In genomic region chr3:32492097-32493090, GRCm38 (mm10) we compare ENCODE assay signal across 23 mouse cellular contexts. TPM values are rescaled to one million over a fixed set of nuclear protein-coding genes. Genes with fewer than 3 reads are reported as not detected.
A peak's percentile ranks its signal among the peaks of the same experiment; 100 is the strongest.
DNase-seq lines count a peak whose midpoint lies in the region; ATAC-seq and TF ChIP-seq lines count a peak whose summit lies in the region.
"Had no signal": no experiment of that assay in that cellular context is flagged by ENCODE, and none has a peak within 500 bp of the region (broad histone marks: within the 10 kb centered on the region; RNA-seq: fewer than 3 reads in every experiment).

Kcnmb3 (minus strand) TSS chr3:32492231.

- ATAC-seq in kidney, embryonic 15.5 days (replicated peaks; ENCODE audit: low FRiP score): no peak
- ATAC-seq: forebrain, embryonic 14.5 days had no signal

- no peaks in the 10 kb centered on the region for H3K4me1 ChIP-seq in kidney, embryonic 15.5 days
- H3K4me1 ChIP-seq in spleen, adult 2 months (ENCODE audit: control insufficient read depth, insufficient read depth, insufficient read length): peaks cover 34% of the 10 kb centered on the region; the same call in 1 of the 2 replicates
- H3K4me1 ChIP-seq in bone marrow, adult 2 months (ENCODE audit: control insufficient read depth, insufficient read depth, low read length): no peaks in the 10 kb centered on the region; the same call in 1 of the 2 replicates

- H3K9me3 ChIP-seq in kidney, embryonic 15.5 days (replicated peaks): no peaks in the 10 kb centered on the region
- H3K9me3 ChIP-seq: forebrain, embryonic 10.5 days; G1E; heart, embryonic 15.5 days; hindbrain, embryonic 10.5 days had no signal

- peak; percentile 58 for DNase-seq in heart, adult 11 months
- no peak for DNase-seq in heart, adult 8-10 months (ENCODE audit: low spot score)
- peak; percentile 73 for DNase-seq in kidney, adult 9 months
- DNase-seq in spleen, adult 2 months (ENCODE audit: low read depth in 1 of 2, low spot score in 2 of 2): peak in 1 of 2 experiments; percentile 21
- DNase-seq in spleen, adult 18-20 months: no peak
- no peak for DNase-seq in retina, embryonic 14.5 days (ENCODE audit: low spot score)
- DNase-seq: adrenal gland, postnatal 10 days; cerebellum, adult 18-20 months; cerebellum, adult 9-11 months; cerebellum, postnatal 36 days; gastrocnemius, adult 2 months; gastrocnemius, postnatal 25 days had no signal

- TF ChIP-seq CTCF in spleen, adult 2 months (IDR thresholded peaks at IDR 0.05; ENCODE audit: extremely low read depth, insufficient read depth, insufficient read length, insufficient replicate concordance): no peak
- TF ChIP-seq CTCF in bone marrow, adult 2 months (IDR thresholded peaks at IDR 0.05; ENCODE audit: control insufficient read depth, insufficient read depth, low read length): no peak

- no peak within 1 kb of the TSS for H3K4me2 ChIP-seq in kidney, embryonic 15.5 days
- H3K4me2 ChIP-seq: heart, embryonic 11.5 days; heart, embryonic 15.5 days; hindbrain, embryonic 14.5 days had no signal

- no peak within 1 kb of the TSS for H3K4me3 ChIP-seq in kidney, embryonic 15.5 days (replicated peaks)
- peak within 1 kb of the TSS; percentile 9; the same call in 1 of the 2 replicates for H3K4me3 ChIP-seq in spleen, adult 2 months (ENCODE audit: extremely low read depth, insufficient read depth, insufficient read length)
- H3K4me3 ChIP-seq in bone marrow, adult 2 months (replicated peaks; ENCODE audit: control insufficient read depth, low read depth, low read length): no peak within 1 kb of the TSS
- H3K4me3 ChIP-seq: erythroblast, embryonic 14.5 days; forebrain, embryonic 10.5 days; gastrocnemius, adult 2 months; heart, embryonic 15.5 days; hindbrain, embryonic 10.5 days had no signal

- no peak for TF ChIP-seq POLR2A in spleen, adult 2 months (IDR thresholded peaks at IDR 0.05; ENCODE audit: low read depth, low read length)
- TF ChIP-seq POLR2A in bone marrow, adult 2 months (IDR thresholded peaks at IDR 0.05; ENCODE audit: borderline replicate concordance, control insufficient read depth, low read depth, low read length): no peak

- H3K9ac ChIP-seq in kidney, embryonic 15.5 days: no peak within 1 kb of the TSS
- H3K9ac ChIP-seq: heart, embryonic 15.5 days; hindbrain, embryonic 14.5 days had no signal

- 80% methylated on average over 11 of the region's 11 CpGs for WGBS in kidney, embryonic 15.5 days
- WGBS in spleen, adult 2 months: 69% methylated on average over 11 of the region's 11 CpGs
- WGBS in bone marrow, adult 2 months: 73% methylated on average over 11 of the region's 11 CpGs

- no peaks in the 10 kb centered on the region for H3K36me3 ChIP-seq in kidney, embryonic 15.5 days
- H3K36me3 ChIP-seq in spleen, adult 2 months (ENCODE audit: control insufficient read depth, insufficient read depth, low read length): no peaks in the 10 kb centered on the region
- H3K36me3 ChIP-seq: forebrain, embryonic 10.5 days; G1E; heart, embryonic 15.5 days; hindbrain, embryonic 10.5 days had no signal

- no peaks in the 10 kb centered on the region for H3K27me3 ChIP-seq in kidney, embryonic 15.5 days
- H3K27me3 ChIP-seq in spleen, adult 2 months (ENCODE audit: control insufficient read depth, insufficient read depth, low read length): no peaks in the 10 kb centered on the region
- H3K27me3 ChIP-seq: heart, embryonic 15.5 days had no signal

- no peak within 1 kb of the TSS for H3K27ac ChIP-seq in kidney, embryonic 15.5 days
- peak within 1 kb of the TSS; percentile 87 for H3K27ac ChIP-seq in spleen, adult 2 months (ENCODE audit: insufficient read depth, low read length)
- peak within 1 kb of the TSS; percentile 41; the same call in 1 of the 2 replicates for H3K27ac ChIP-seq in bone marrow, adult 2 months (ENCODE audit: control insufficient read depth, insufficient read depth, low read depth, low read length, poor library complexity)
- H3K27ac ChIP-seq: forebrain, embryonic 10.5 days; gastrocnemius, adult 2 months; heart, embryonic 15.5 days; hindbrain, embryonic 10.5 days; hindbrain, embryonic 14.5 days had no signal

RNA-seq across cellular contexts. Expression of gene Kcnmb3, which starts in this region (rescaled TPM):
- not detected for total RNA-seq in heart, adult 8-10 months (2022)
- 0.13 TPM in 1 of 2 replicates, not detected in the other for polyA plus RNA-seq in kidney, embryonic 15.5 days (2015; fragmentation: Nextera tagmentation; extraction: Ambion mirVana)
- polyA plus RNA-seq in spleen, adult 2 months (2012; rRNA removed): 0.23 and 0.25 TPM in 2 replicates
- polyA plus RNA-seq in bone marrow, adult 2 months (2011; ENCODE audit: insufficient read depth, insufficient read length, low replicate concordance, missing spikeins): not detected in 2 replicates
- total RNA-seq: G1E; gastrocnemius, adult 2 months; gastrocnemius, postnatal 25 days; granulocyte monocyte progenitor cell, adult 5-6 weeks had no signal
- polyA plus RNA-seq: erythroblast, embryonic 14.5 days; forebrain, embryonic 14.5 days; G1E; heart, embryonic 15.5 days; hindbrain, embryonic 10.5 days had no signal

Comparison
In these comparisons a context has a peak if more than half of its experiments do, and no peak if none do; other contexts are left out.
1. DNase-seq: peak in heart, adult 11 months (single experiment) and kidney, adult 9 months (single experiment); none in heart, adult 8-10 months (single experiment), spleen, adult 18-20 months (0 of 2) and retina, embryonic 14.5 days (single experiment).